Mouse (Mus musculus) bone marrow, adult 2 months (tissue): ENCODE data around the gene Nkap. TPM values are rescaled to one million over a fixed set of nuclear protein-coding genes. Genes with fewer than 3 reads are reported as not detected.
"Not testable (repeated sequence)": the region's sequence is repeated elsewhere in the genome, so short reads cannot be mapped to it uniquely, and the experiment has no call there.

Experiments
- H3K27ac ChIP-seq: fragments of 200-500 bp; 2 replicates; pipeline ENCODE4 v1.5.1; 2012; ENCODE audit warnings: low read depth, mild to moderate bottlenecking, control low read depth, inconsistent platforms, low read length; ENCODE audit not compliant: control insufficient read depth, poor library complexity, insufficient read depth
- H3K4me1 ChIP-seq: fragments of 200-500 bp; 2 replicates; pipeline ENCODE4 v1.6.1; 2011; ENCODE audit warnings: low read length; ENCODE audit not compliant: control insufficient read depth, insufficient read depth
- H3K4me3 ChIP-seq: fragments of 200-500 bp; replicated peaks from 2 replicates; pipeline ENCODE3; 2011; ENCODE audit warnings: mild to moderate bottlenecking, low read depth, low read length, control low read depth; ENCODE audit not compliant: control insufficient read depth
- CTCF ChIP-seq: fragments of 200-500 bp; IDR thresholded peaks from 2 replicates; pipeline ENCODE4 v1.5.1; 2011; ENCODE audit warnings: low read length, control low read depth; ENCODE audit not compliant: control insufficient read depth, insufficient read depth
- POLR2A ChIP-seq: fragments of 200-500 bp; IDR thresholded peaks from 2 replicates; pipeline ENCODE4 v1.6.1; 2011; ENCODE audit warnings: low read depth, mild to moderate bottlenecking, control low read depth, low read length, borderline replicate concordance; ENCODE audit not compliant: control insufficient read depth
- WGBS: fragments of 180-500 bp; shearing (Covaris S2); methylation state at CpG from one replicate; pipeline ENCODE4 v1.1.7; 2018; 5-methylcytosine and 5-hydroxymethylcytosine counted together
- polyA plus RNA-seq: library from polyadenylated mRNA; stranded (reverse); fragments of >200 nt; gene quantifications from 2 replicates; pipeline ENCODE4 v1.2.4, GENCODE M21; 2011; ENCODE audit warnings: low replicate concordance; ENCODE audit not compliant: missing spikeins, insufficient read depth, insufficient read length

The Nkap gene
- polyA plus RNA-seq, 1 experiment = 9.2 TPM

GRCm38 (mm10) chrX:37168742-37169141 lies 42.1 kb downstream of the Nkap start, which contains the start of gene Akap14:
Akap14 (minus strand) TSS chrX:37168842.
- TF ChIP-seq POLR2A (no peak), CTCF (no peak)
- 65% methylated on average over 5 of the region's 5 CpGs for WGBS
- no peaks in the 10 kb centered on the region; the same call in 1 of the 2 replicates for H3K4me1 ChIP-seq
- no peak within 1 kb of the TSS for H3K4me3 ChIP-seq
- H3K27ac ChIP-seq = no peak within 1 kb of the TSS

- H3K27ac ChIP-seq, H3K4me1 ChIP-seq, H3K4me3 ChIP-seq: not testable (repeated sequence)
- 61% methylated on average over 5 of the region's 8 CpGs for WGBS
Observed at GRCm38 (mm10) chrX:37184401-37184800, 57.8 kb downstream of the Nkap start.

- H3K4me3 ChIP-seq = peak overlapping the region; percentile 98
- TF ChIP-seq CTCF = no peak
- no peak for TF ChIP-seq POLR2A
- H3K27ac ChIP-seq = no peak overlapping the region
- 18% methylated on average over 20 of the region's 20 CpGs for WGBS
- H3K4me1 ChIP-seq = no peaks in the 10 kb centered on the region; the same call in 1 of the 2 replicates
Observed at GRCm38 (mm10) chrX:37190755-37191104, 64.1 kb downstream of the Nkap start.

GRCm38 (mm10) chrX:37191105-37191743 lies 64.6 kb downstream of the Nkap start, which contains the start of the genes Ndufa1 and Rnf113a1:
Ndufa1 (minus strand) TSS chrX:37191163.
Rnf113a1 (plus strand) TSS chrX:37191245.
- WGBS = 13% methylated on average over 63 of the region's 63 CpGs
- H3K4me1 ChIP-seq = no peaks in the 10 kb centered on the region; the same call in 1 of the 2 replicates
- H3K4me3 ChIP-seq = peak within 1 kb of the TSS; percentile 98
- peak within 1 kb of the TSS; percentile 53; the same call in 1 of the 2 replicates for H3K27ac ChIP-seq
- TF ChIP-seq CTCF = no peak
- peak; percentile 54; the same call in 1 of the 2 replicates for TF ChIP-seq POLR2A

GRCm38 (mm10) chrX:37191744-37192379 lies 65.3 kb downstream of the Nkap start:
- peak overlapping the region; percentile 98 for H3K4me3 ChIP-seq
- WGBS = 18% methylated on average over 28 of the region's 28 CpGs
- 0 out of 2 replicates have a peak overlapping the region, but pooled peaks have one; percentile 53 for H3K27ac ChIP-seq
- no peaks in the 10 kb centered on the region; the same call in 1 of the 2 replicates for H3K4me1 ChIP-seq
- no peak for TF ChIP-seq CTCF
- no peak for TF ChIP-seq POLR2A

- no peak overlapping the region for H3K4me3 ChIP-seq
- TF ChIP-seq CTCF (no peak), POLR2A (no peak)
- no peaks in the 10 kb centered on the region for H3K4me1 ChIP-seq
- H3K27ac ChIP-seq = no peak overlapping the region
- WGBS = 66% methylated on average over 8 of the region's 8 CpGs
Observed at GRCm38 (mm10) chrX:37198676-37199075, 72.1 kb downstream of the Nkap start.

Other genes with a start within 250 kb of the Nkap start
- 1.7 and 3.4 TPM in 2 replicates for gene Nkrf, start 223.9 kb upstream of the Nkap start, polyA plus RNA-seq
- 12.6 and 17.5 TPM in 2 replicates for gene Sept6, start 135.0 kb upstream of the Nkap start, polyA plus RNA-seq
- gene Sowahd, start 78.0 kb upstream of the Nkap start, polyA plus RNA-seq = not detected in 2 replicates
- 407 and 550 TPM in 2 replicates for gene Rpl39, start 41.4 kb upstream of the Nkap start, polyA plus RNA-seq
- 40.7 and 43.2 TPM in 2 replicates for gene Upf3b, start 16.5 kb upstream of the Nkap start, polyA plus RNA-seq
- gene Akap14, start 42.0 kb downstream of the Nkap start, polyA plus RNA-seq = 0.54 TPM in 1 of 2 replicates, not detected in the other
- 74.4 and 125 TPM in 2 replicates for gene Ndufa1, start 64.4 kb downstream of the Nkap start, polyA plus RNA-seq
- gene Rnf113a1, start 64.5 kb downstream of the Nkap start, polyA plus RNA-seq = 1.3 and 3.3 TPM in 2 replicates
- not detected in 2 replicates for gene Gm9, start 84.2 kb downstream of the Nkap start, polyA plus RNA-seq
- gene Rhox1, start 95.5 kb downstream of the Nkap start, polyA plus RNA-seq = not detected in 2 replicates
- gene Rhox2a, start 118.2 kb downstream of the Nkap start, polyA plus RNA-seq = not detected in 2 replicates
- not detected in 2 replicates for gene Rhox3a, start 123.1 kb downstream of the Nkap start, polyA plus RNA-seq
- not detected in 2 replicates for gene Rhox4a, start 138.5 kb downstream of the Nkap start, polyA plus RNA-seq